Mouse (Mus musculus): ENCODE data around the gene Tulp3. TPM values are rescaled to one million over a fixed set of nuclear protein-coding genes. Genes with fewer than 3 reads are reported as not detected.
A peak's percentile ranks its signal among the peaks of the same experiment; 100 is the strongest.

The Tulp3 gene
- polyA plus RNA-seq, 1 experiment from 2014 or later, result 9.1 TPM

GRCm38 (mm10) chr6:128291284-128291683 lies 64.4 kb downstream of the Tulp3 start:
- no peaks in the 10 kb centered on the region for H3K36me3 ChIP-seq
- WGBS, result 72% methylated on average over 5 of the region's 5 CpGs
- no peak for ATAC-seq (ENCODE audit: extremely low read depth, insufficient number of reproducible peaks, low FRiP score, low TSS enrichment)
- H3K4me3 ChIP-seq, result no peak overlapping the region
- no peaks in the 10 kb centered on the region for H3K9me3 ChIP-seq
- H3K4me2 ChIP-seq, result no peak overlapping the region
- peaks cover 18% of the 10 kb centered on the region for H3K4me1 ChIP-seq
- H3K27me3 ChIP-seq (replicated peaks), result no peaks in the 10 kb centered on the region
- no peak overlapping the region for H3K27ac ChIP-seq (replicated peaks)
- no peak overlapping the region for H3K9ac ChIP-seq

GRCm38 (mm10) chr6:128288681-128289080 lies 67.0 kb downstream of the Tulp3 start:
- H3K4me1 ChIP-seq, result peaks cover 23% of the 10 kb centered on the region
- H3K27me3 ChIP-seq (replicated peaks), result no peaks in the 10 kb centered on the region
- H3K4me2 ChIP-seq, result no peak overlapping the region
- no peak for ATAC-seq (ENCODE audit: extremely low read depth, insufficient number of reproducible peaks, low FRiP score, low TSS enrichment)
- no peak overlapping the region for H3K4me3 ChIP-seq
- no peaks in the 10 kb centered on the region for H3K36me3 ChIP-seq
- no peak overlapping the region for H3K9ac ChIP-seq
- WGBS, result 85% methylated on average over 6 of the region's 6 CpGs
- no peak overlapping the region for H3K27ac ChIP-seq (replicated peaks)
- H3K9me3 ChIP-seq, result no peaks in the 10 kb centered on the region

GRCm38 (mm10) chr6:128285792-128286430 lies 69.7 kb downstream of the Tulp3 start:
- Histone ChIP-seq H3K9me3 (no peaks in the 10 kb centered on the region), H3K9ac (peak overlapping the region; percentile 77), H3K4me2 (peak overlapping the region; percentile 76), H3K4me3 (peak overlapping the region; percentile 50), H3K36me3 (no peaks in the 10 kb centered on the region), H3K27ac (replicated peaks) (peak overlapping the region; percentile 65), H3K4me1 (peaks cover 23% of the 10 kb centered on the region), H3K27me3 (replicated peaks) (no peaks in the 10 kb centered on the region)
- ATAC-seq (ENCODE audit: extremely low read depth, insufficient number of reproducible peaks, low FRiP score, low TSS enrichment), result peak; percentile 25; the same call in 1 of the 2 replicates
- WGBS, result 3% methylated on average over 16 of the region's 16 CpGs

GRCm38 (mm10) chr6:128282126-128282525 lies 73.5 kb downstream of the Tulp3 start:
- WGBS, result 47% methylated on average over 3 of the region's 3 CpGs

GRCm38 (mm10) chr6:128280472-128281145 lies 75.0 kb downstream of the Tulp3 start:
- H3K4me2 ChIP-seq, result no peak overlapping the region
- H3K4me3 ChIP-seq, result no peak overlapping the region
- H3K36me3 ChIP-seq, result no peaks in the 10 kb centered on the region
- H3K9me3 ChIP-seq, result no peaks in the 10 kb centered on the region
- 48% methylated on average over 14 of the region's 14 CpGs for WGBS
- H3K4me1 ChIP-seq, result peaks cover 16% of the 10 kb centered on the region
- no peak overlapping the region for H3K9ac ChIP-seq
- no peaks in the 10 kb centered on the region for H3K27me3 ChIP-seq (replicated peaks)
- ATAC-seq (ENCODE audit: extremely low read depth, insufficient number of reproducible peaks, low FRiP score, low TSS enrichment), result no peak
- H3K27ac ChIP-seq (replicated peaks), result no peak overlapping the region

More at GRCm38 (mm10) chr6:128282126-128282525, 73.5 kb downstream of the Tulp3 start:
- Histone ChIP-seq H3K27me3 (replicated peaks) (no peaks in the 10 kb centered on the region), H3K36me3 (no peaks in the 10 kb centered on the region), H3K4me3 (no peak overlapping the region), H3K27ac (replicated peaks) (no peak overlapping the region), H3K4me1 (peaks cover 31% of the 10 kb centered on the region), H3K4me2 (no peak overlapping the region), H3K9ac (no peak overlapping the region), H3K9me3 (no peaks in the 10 kb centered on the region)
- ATAC-seq (ENCODE audit: extremely low read depth, insufficient number of reproducible peaks, low FRiP score, low TSS enrichment), result no peak

GRCm38 (mm10) chr6:128279608-128280007 lies 76.0 kb downstream of the Tulp3 start:
- Histone ChIP-seq H3K9ac (no peak overlapping the region), H3K27ac (replicated peaks) (no peak overlapping the region), H3K36me3 (no peaks in the 10 kb centered on the region), H3K4me1 (peaks cover 8% of the 10 kb centered on the region; the same call in 1 of the 2 replicates), H3K4me2 (no peak overlapping the region), H3K4me3 (no peak overlapping the region), H3K9me3 (no peaks in the 10 kb centered on the region), H3K27me3 (replicated peaks) (no peaks in the 10 kb centered on the region)
- WGBS, result 44% methylated on average over 5 of the region's 5 CpGs
- no peak for ATAC-seq (ENCODE audit: extremely low read depth, insufficient number of reproducible peaks, low FRiP score, low TSS enrichment)

GRCm38 (mm10) chr6:128279099-128279498 lies 76.6 kb downstream of the Tulp3 start:
- no peak for ATAC-seq (ENCODE audit: extremely low read depth, insufficient number of reproducible peaks, low FRiP score, low TSS enrichment)
- H3K4me1 ChIP-seq, result peaks cover 8% of the 10 kb centered on the region; the same call in 1 of the 2 replicates
- no peaks in the 10 kb centered on the region for H3K27me3 ChIP-seq (replicated peaks)
- no peak overlapping the region for H3K27ac ChIP-seq (replicated peaks)
- no peak overlapping the region for H3K4me2 ChIP-seq
- no peaks in the 10 kb centered on the region for H3K9me3 ChIP-seq
- WGBS, result 61% methylated on average over 4 of the region's 4 CpGs
- H3K9ac ChIP-seq, result no peak overlapping the region
- no peaks in the 10 kb centered on the region for H3K36me3 ChIP-seq
- H3K4me3 ChIP-seq, result no peak overlapping the region

DNA sequence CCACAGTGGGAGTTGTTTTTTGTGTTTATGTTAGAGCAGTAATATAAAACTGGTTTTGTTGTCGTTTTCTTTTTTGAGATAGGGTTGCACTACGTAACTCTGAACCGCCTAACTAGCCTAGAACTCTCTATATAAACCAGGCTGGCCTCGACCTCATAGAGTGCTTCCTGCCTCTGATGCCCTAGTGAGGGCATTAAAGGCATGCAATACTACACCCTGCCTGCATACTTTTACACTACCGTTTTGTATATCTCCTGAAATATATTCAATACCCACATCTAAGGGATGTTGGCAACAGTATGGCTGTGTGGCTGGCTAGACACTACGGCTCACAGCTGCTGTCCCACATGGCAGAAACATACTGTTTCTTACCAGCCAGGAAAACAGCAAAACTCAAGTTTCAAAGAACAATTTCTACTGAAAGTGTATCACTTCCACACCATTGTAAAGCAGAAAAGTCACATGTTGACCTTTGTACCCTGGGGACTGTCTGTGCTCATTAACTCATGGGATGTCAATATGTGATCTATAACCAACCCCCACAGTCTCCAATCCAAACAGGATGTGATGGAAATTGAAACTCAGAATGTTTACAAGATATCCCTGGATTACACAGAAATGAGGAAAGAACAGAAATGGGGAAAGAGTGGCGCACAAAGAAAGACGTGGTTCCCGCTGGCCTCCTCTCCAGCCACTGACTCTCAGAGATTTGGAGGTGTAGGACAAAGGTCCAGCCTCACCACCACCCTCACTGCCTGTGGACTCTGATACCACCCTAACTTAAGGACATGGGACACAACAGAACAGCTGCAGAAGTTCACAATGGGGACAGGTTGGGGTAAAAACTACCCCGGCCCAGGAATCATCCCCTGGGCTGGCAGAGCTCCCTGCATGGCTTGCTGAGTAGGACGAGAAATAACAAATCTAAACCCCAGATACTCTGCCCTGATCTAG lies 78.2 kb downstream of the Tulp3 start:
- H3K36me3 ChIP-seq, result no peaks in the 10 kb centered on the region
- no peak overlapping the region for H3K9ac ChIP-seq
- no peaks in the 10 kb centered on the region for H3K27me3 ChIP-seq (replicated peaks)
- no peak overlapping the region for H3K4me3 ChIP-seq
- no peaks in the 10 kb centered on the region for H3K9me3 ChIP-seq
- H3K4me2 ChIP-seq, result no peak overlapping the region
- no peak overlapping the region for H3K27ac ChIP-seq (replicated peaks)
- no peak for ATAC-seq (ENCODE audit: extremely low read depth, insufficient number of reproducible peaks, low FRiP score, low TSS enrichment)
- peaks cover 8% of the 10 kb centered on the region; the same call in 1 of the 2 replicates for H3K4me1 ChIP-seq
- 79% methylated on average over 11 of the region's 11 CpGs for WGBS

GRCm38 (mm10) chr6:128276349-128276748 lies 79.3 kb downstream of the Tulp3 start:
- H3K4me3 ChIP-seq, result no peak overlapping the region
- H3K4me1 ChIP-seq, result peaks cover 8% of the 10 kb centered on the region; the same call in 1 of the 2 replicates
- H3K4me2 ChIP-seq, result no peak overlapping the region
- 85% methylated on average over 6 of the region's 6 CpGs for WGBS
- no peak overlapping the region for H3K9ac ChIP-seq
- no peaks in the 10 kb centered on the region for H3K9me3 ChIP-seq
- no peaks in the 10 kb centered on the region for H3K36me3 ChIP-seq
- no peak overlapping the region for H3K27ac ChIP-seq (replicated peaks)
- H3K27me3 ChIP-seq (replicated peaks), result no peaks in the 10 kb centered on the region
- no peak for ATAC-seq (ENCODE audit: extremely low read depth, insufficient number of reproducible peaks, low FRiP score, low TSS enrichment)

DNA sequence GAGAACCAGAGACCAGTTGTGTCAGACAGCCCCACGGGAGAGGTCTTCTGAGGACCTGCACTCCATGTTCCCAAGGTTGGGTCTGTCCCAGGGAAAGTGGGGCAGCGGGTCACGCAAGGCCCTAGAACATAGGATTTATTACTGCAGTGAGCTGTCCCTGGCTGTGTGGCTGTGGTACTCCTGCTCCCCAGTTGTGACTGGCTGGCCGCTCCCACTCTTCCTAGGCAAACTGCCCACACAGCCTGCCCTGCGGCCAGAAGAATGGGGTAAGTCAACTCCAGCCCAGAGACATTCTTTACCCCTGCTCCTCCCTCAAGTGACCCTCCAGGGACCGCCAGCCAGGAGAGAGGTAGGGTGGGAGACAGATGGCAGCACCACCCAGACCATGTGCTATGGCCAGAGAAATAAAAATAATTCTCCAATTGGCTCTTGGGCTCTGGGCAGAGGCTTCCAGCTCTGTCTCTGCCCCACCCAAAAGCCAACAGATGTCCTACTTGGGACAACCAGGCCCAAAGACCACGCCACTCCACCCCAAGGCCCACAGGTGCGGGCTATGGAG lies 80.1 kb downstream of the Tulp3 start:
- no peak overlapping the region for H3K4me3 ChIP-seq
- H3K4me1 ChIP-seq, result peaks cover 8% of the 10 kb centered on the region; the same call in 1 of the 2 replicates
- WGBS, result 80% methylated on average over 8 of the region's 8 CpGs
- H3K27ac ChIP-seq (replicated peaks), result no peak overlapping the region
- ATAC-seq (ENCODE audit: extremely low read depth, insufficient number of reproducible peaks, low FRiP score, low TSS enrichment), result no peak
- no peak overlapping the region for H3K4me2 ChIP-seq
- H3K36me3 ChIP-seq, result no peaks in the 10 kb centered on the region
- H3K9ac ChIP-seq, result no peak overlapping the region
- H3K27me3 ChIP-seq (replicated peaks), result no peaks in the 10 kb centered on the region
- H3K9me3 ChIP-seq, result no peaks in the 10 kb centered on the region

DNA sequence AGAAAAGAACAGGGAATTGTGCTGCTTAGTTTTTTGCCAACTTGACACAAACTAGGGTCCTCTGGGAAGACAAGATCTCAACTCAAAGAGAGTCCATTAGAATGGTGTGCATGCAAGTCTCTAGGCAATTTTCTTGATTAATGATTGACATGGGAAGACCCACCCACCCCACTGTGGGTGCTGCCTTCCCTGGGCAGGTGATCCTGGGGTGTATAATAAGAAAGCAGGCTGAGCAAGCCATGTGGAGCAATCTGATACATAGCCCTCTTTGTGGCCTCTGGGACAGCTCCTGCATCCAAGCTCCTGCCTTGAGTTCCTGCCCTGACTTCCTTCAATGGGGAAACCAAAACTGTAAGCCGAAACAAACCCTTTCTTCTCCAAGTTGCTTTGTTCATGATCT lies 82.1 kb downstream of the Tulp3 start:
- Histone ChIP-seq H3K27ac (replicated peaks) (no peak overlapping the region), H3K4me3 (no peak overlapping the region), H3K36me3 (0 out of 2 replicates have a peak, but pooled peaks cover 2% of the 10 kb centered on the region), H3K4me1 (no peaks in the 10 kb centered on the region), H3K9me3 (no peaks in the 10 kb centered on the region), H3K4me2 (no peak overlapping the region), H3K9ac (no peak overlapping the region), H3K27me3 (replicated peaks) (no peaks in the 10 kb centered on the region)
- ATAC-seq (ENCODE audit: extremely low read depth, insufficient number of reproducible peaks, low FRiP score, low TSS enrichment), result no peak
- 86% methylated on average over 1 of the region's 1 CpGs for WGBS

Data from heart, embryonic 13.5 days (tissue).